Mouse (Mus musculus) bone marrow, adult 2 months (tissue): ENCODE results near the gene Med20.

Source experiments
- CTCF ChIP-seq: fragments of 200-500 bp; IDR thresholded peaks from 2 replicates; pipeline ENCODE4 v1.5.1; 2011; ENCODE audit warnings: low read length, control low read depth; ENCODE audit not compliant: control insufficient read depth, insufficient read depth
- POLR2A ChIP-seq: fragments of 200-500 bp; IDR thresholded peaks from 2 replicates; pipeline ENCODE4 v1.6.1; 2011; ENCODE audit warnings: low read depth, mild to moderate bottlenecking, control low read depth, low read length, borderline replicate concordance; ENCODE audit not compliant: control insufficient read depth

DNA sequence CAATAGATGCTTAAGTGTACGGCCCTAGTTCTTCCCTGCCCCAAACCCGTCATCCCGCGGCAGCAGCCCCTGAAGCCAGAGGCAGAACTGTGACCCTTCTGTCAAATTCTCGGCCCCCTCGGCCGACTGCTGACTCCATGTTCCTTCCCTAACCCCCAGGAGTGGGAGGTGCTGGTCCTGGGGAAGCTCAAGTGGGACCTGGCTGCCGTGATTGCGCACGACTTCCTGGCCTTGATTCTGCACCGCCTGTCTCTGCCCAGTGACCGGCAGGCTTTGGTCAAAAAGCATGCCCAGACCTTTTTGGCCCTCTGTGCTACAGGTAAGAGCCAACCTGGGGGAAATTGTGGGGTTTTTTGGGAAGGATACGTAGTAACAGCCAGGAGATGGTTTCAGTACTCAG, 14.1 kb upstream of the Med20 start:
- TF ChIP-seq CTCF, result no peak
- TF ChIP-seq POLR2A, result peak; percentile 59; the same call in 1 of the 2 replicates
